Mouse (Mus musculus) stomach, embryonic 15.5 days (tissue): ENCODE data around the gene 1700123L14Rik. TPM values are rescaled to one million over a fixed set of nuclear protein-coding genes. Genes with fewer than 3 reads are reported as not detected.

Experiments used
- polyA plus RNA-seq: library from polyadenylated mRNA; unstranded; fragments of >200 nt; fragmentation: Nextera tagmentation; extraction: Ambion mirVana; gene quantifications from 2 replicates; pipeline ENCODE4 v1.2.1, GENCODE M21; 2015

Gene 1700123L14Rik
- polyA plus RNA-seq, 1 experiment from 2014 or later = not detected

Other genes with a start within 250 kb of the 1700123L14Rik start
- gene Fam19a1, start 53.1 kb downstream of the 1700123L14Rik start, polyA plus RNA-seq = 7.5 and 8.2 TPM in 2 replicates